Mouse (Mus musculus): Measurements from ENCODE around the gene Cdyl2. TPM values are rescaled to one million over a fixed set of nuclear protein-coding genes. Genes with fewer than 3 reads are reported as not detected.

The Cdyl2 gene
- total and polyA plus RNA-seq, 3 experiments = not detected

DNA sequence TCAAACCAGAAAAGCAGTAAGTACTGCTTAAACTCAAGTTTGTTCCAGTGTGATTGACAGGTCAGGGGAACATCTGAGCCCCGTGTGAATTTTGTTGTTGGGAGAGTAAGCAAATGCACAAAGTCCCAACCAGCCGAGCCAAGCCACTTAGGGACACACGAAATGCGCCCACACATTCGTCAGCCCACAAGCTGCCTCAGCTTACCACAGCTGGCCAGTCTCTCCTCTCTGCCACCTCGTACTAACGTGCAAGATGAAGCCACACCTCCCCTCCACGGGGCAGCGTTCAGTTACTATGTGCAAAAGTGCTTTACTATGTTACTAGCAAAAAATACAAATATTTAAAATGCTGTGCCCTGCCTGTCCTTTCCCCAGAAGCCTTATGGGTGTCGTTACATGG is 91.9 kb downstream of the Cdyl2 start:
- Histone ChIP-seq H3K9me3 (replicated peaks; ENCODE audit: insufficient read depth, low read length) (no peaks in the 10 kb centered on the region), H3K4me1 (ENCODE audit: control insufficient read depth in 1 of 2, insufficient read depth in 2 of 2, low read length in 2 of 2) (no peaks in the 10 kb centered on the region), H3K27me3 (ENCODE audit: control insufficient read depth in 1 of 2, insufficient read depth in 2 of 2, low read length in 2 of 2) (no peaks in the 10 kb centered on the region), H3K4me3 (ENCODE audit: control insufficient read depth in 1 of 2, insufficient read depth in 1 of 2, low read depth in 2 of 2, low read length in 2 of 2) (no peak overlapping the region), H3K36me3 (ENCODE audit: control insufficient read depth in 1 of 2, insufficient read depth in 2 of 2, low read length in 2 of 2) (no peaks in the 10 kb centered on the region), H3K9ac (ENCODE audit: control insufficient read depth, low read depth, low read length, poor library complexity, severe bottlenecking) (no peak overlapping the region), H3K79me2 (ENCODE audit: control insufficient read depth, insufficient read depth, low read length, poor library complexity) (no peaks in the 10 kb centered on the region), H3K27ac (ENCODE audit: control insufficient read depth, low read depth, low read length) (no peak overlapping the region)
- TF ChIP-seq MEF2A (IDR thresholded peaks at IDR 0.05; ENCODE audit: extremely low read depth, insufficient replicate concordance, low read depth, low read length, poor library complexity, severe bottlenecking) (no peak), TBP (IDR thresholded peaks at IDR 0.05; ENCODE audit: low read depth, low read length) (no peak)
- DNase-seq (ENCODE audit: low read depth, low spot score) = no peak

- no peak overlapping the region for H3K27ac ChIP-seq (ENCODE audit: control insufficient read depth, low read depth, low read length)
- H3K9ac ChIP-seq (ENCODE audit: control insufficient read depth, low read depth, low read length, poor library complexity, severe bottlenecking) = no peak overlapping the region
- no peak for DNase-seq (ENCODE audit: low read depth, low spot score)
- no peaks in the 10 kb centered on the region for H3K79me2 ChIP-seq (ENCODE audit: control insufficient read depth, insufficient read depth, low read length, poor library complexity)
- no peak overlapping the region for H3K4me3 ChIP-seq (ENCODE audit: control insufficient read depth in 1 of 2, insufficient read depth in 1 of 2, low read depth in 2 of 2, low read length in 2 of 2)
- no peaks in the 10 kb centered on the region for H3K9me3 ChIP-seq (replicated peaks; ENCODE audit: insufficient read depth, low read length)
- no peaks in the 10 kb centered on the region for H3K27me3 ChIP-seq (ENCODE audit: control insufficient read depth in 1 of 2, insufficient read depth in 2 of 2, low read length in 2 of 2)
- TF ChIP-seq NRF1 (IDR thresholded peaks at IDR 0.05; ENCODE audit: insufficient read depth, low read depth, low read length, poor library complexity, severe bottlenecking) = no peak
- TF ChIP-seq ZKSCAN1 (IDR thresholded peaks at IDR 0.05; ENCODE audit: low read depth, low read length) = no peak
- TF ChIP-seq TBP (IDR thresholded peaks at IDR 0.05; ENCODE audit: low read depth, low read length) = no peak
- TF ChIP-seq MEF2A (IDR thresholded peaks at IDR 0.05; ENCODE audit: extremely low read depth, insufficient replicate concordance, low read depth, low read length, poor library complexity, severe bottlenecking) = no peak
- TF ChIP-seq TAL1 (IDR thresholded peaks at IDR 0.05; ENCODE audit: low read length) = no peak
- no peak for TF ChIP-seq SMC3 (IDR thresholded peaks at IDR 0.05; ENCODE audit: low read depth, low read length)
- TF ChIP-seq MYC (IDR thresholded peaks at IDR 0.05; ENCODE audit: low read depth, low read length) = no peak
- no peak for TF ChIP-seq ETS1 (IDR thresholded peaks at IDR 0.05; ENCODE audit: low read depth, low read length)
- no peak for TF ChIP-seq HCFC1 (IDR thresholded peaks at IDR 0.05; ENCODE audit: low read depth, low read length)
- no peak for TF ChIP-seq NELFE (IDR thresholded peaks at IDR 0.05; ENCODE audit: low read depth, low read length)
- TF ChIP-seq E2F4 (IDR thresholded peaks at IDR 0.05; ENCODE audit: borderline replicate concordance, low read depth, low read length) = no peak
- TF ChIP-seq POLR2AphosphoS2 (IDR thresholded peaks at IDR 0.05; ENCODE audit: low read length) = no peak
- H3K4me1 ChIP-seq (ENCODE audit: control insufficient read depth in 1 of 2, insufficient read depth in 2 of 2, low read length in 2 of 2) = no peaks in the 10 kb centered on the region
- no peaks in the 10 kb centered on the region for H3K36me3 ChIP-seq (ENCODE audit: control insufficient read depth in 1 of 2, insufficient read depth in 2 of 2, low read length in 2 of 2)
Observed at GRCm38 (mm10) chr8:116637998-116638397, 94.8 kb downstream of the Cdyl2 start.

DNA sequence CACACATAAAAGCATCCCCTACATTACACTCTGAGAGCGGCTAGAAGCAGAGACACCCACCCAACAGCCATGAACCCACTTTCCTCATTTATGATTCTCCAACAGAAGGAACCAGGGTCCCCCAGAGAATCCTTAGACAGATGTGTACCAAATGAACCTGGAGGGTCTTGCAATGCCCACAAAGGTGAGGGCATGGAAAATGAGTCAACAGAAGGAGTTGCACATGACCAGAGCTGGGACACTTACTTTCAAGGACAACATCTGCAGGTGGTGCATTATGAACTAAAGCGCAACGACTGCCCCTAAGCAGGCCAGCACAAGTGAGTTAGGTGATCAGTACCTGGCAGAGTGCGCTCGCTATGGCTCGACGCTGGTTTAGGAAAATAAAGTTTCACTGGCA is 95.6 kb downstream of the Cdyl2 start:
- no peak for DNase-seq (ENCODE audit: low read depth, low spot score)
- Histone ChIP-seq H3K36me3 (ENCODE audit: control insufficient read depth in 1 of 2, insufficient read depth in 2 of 2, low read length in 2 of 2) (no peaks in the 10 kb centered on the region), H3K4me3 (ENCODE audit: control insufficient read depth in 1 of 2, insufficient read depth in 1 of 2, low read depth in 2 of 2, low read length in 2 of 2) (no peak overlapping the region), H3K4me1 (ENCODE audit: control insufficient read depth in 1 of 2, insufficient read depth in 2 of 2, low read length in 2 of 2) (no peaks in the 10 kb centered on the region), H3K27ac (ENCODE audit: control insufficient read depth, low read depth, low read length) (no peak overlapping the region), H3K79me2 (ENCODE audit: control insufficient read depth, insufficient read depth, low read length, poor library complexity) (no peaks in the 10 kb centered on the region), H3K9me3 (replicated peaks; ENCODE audit: insufficient read depth, low read length) (no peaks in the 10 kb centered on the region), H3K27me3 (ENCODE audit: control insufficient read depth in 1 of 2, insufficient read depth in 2 of 2, low read length in 2 of 2) (no peaks in the 10 kb centered on the region), H3K9ac (ENCODE audit: control insufficient read depth, low read depth, low read length, poor library complexity, severe bottlenecking) (no peak overlapping the region)
- TF ChIP-seq USF2 (IDR thresholded peaks at IDR 0.05; ENCODE audit: borderline replicate concordance in 1 of 2, insufficient read depth in 1 of 2, low read depth in 1 of 2, low read length in 2 of 2) = no peak
- no peak for TF ChIP-seq MAX (IDR thresholded peaks at IDR 0.05; ENCODE audit: low read length)
- TF ChIP-seq JUND (IDR thresholded peaks at IDR 0.05; ENCODE audit: low read depth, low read length) = no peak
- no peak for TF ChIP-seq TBP (IDR thresholded peaks at IDR 0.05; ENCODE audit: low read depth, low read length)
- no peak for TF ChIP-seq HCFC1 (IDR thresholded peaks at IDR 0.05; ENCODE audit: low read depth, low read length)
- no peak for TF ChIP-seq MAZ (IDR thresholded peaks at IDR 0.05; ENCODE audit: low read depth, low read length)
- TF ChIP-seq POLR2AphosphoS5 (IDR thresholded peaks at IDR 0.05; ENCODE audit: borderline replicate concordance, low read depth, low read length) = no peak
- TF ChIP-seq USF1 (IDR thresholded peaks at IDR 0.05; ENCODE audit: low read depth, low read length) = no peak
- no peak for TF ChIP-seq ELF1 (IDR thresholded peaks at IDR 0.05; ENCODE audit: low read depth, low read length)
- no peak for TF ChIP-seq ZNF384 (IDR thresholded peaks at IDR 0.05; ENCODE audit: low read depth, low read length)

Data from MEL (cell line).